Mouse (Mus musculus) small intestine, adult 2 months (tissue): ENCODE results near the gene Fbxw7.

Experiments
- CTCF ChIP-seq: fragments of 200-500 bp; IDR thresholded peaks from 2 replicates; pipeline ENCODE4 v1.5.1; 2012; ENCODE audit warnings: low read depth, mild to moderate bottlenecking, control low read depth, inconsistent platforms, low read length, moderate library complexity, mixed read lengths; ENCODE audit not compliant: insufficient replicate concordance, insufficient read length; ENCODE audit errors: extremely low read depth
- POLR2A ChIP-seq: fragments of 200-500 bp; IDR thresholded peaks from 2 replicates; pipeline ENCODE4 v1.6.1; 2012; ENCODE audit warnings: low read depth, mild to moderate bottlenecking, control low read depth, inconsistent platforms, low read length, moderate library complexity

DNA sequence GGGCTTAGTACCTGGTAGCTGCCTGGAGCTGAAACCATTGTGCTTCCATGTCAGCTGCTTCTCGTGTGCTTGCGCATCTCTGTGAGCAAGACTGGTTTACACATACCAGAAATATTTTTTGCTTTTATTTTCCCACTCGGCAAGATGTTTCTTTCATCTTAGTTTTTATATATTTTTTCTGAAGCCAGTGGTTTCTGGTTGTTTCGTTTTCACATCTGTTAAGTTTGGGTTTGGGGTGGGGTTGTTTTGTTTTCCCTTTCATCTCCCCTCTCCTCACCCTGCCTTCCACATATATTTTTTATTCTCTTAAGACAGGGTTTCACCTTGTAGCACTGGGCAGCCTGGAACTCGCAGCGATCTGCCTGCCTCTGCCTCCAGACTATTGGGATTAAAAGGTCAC lies 44.5 kb upstream of the Fbxw7 start:
- TF ChIP-seq CTCF (no peak), POLR2A (no peak)
